Mouse (Mus musculus) liver, postnatal 0 days (tissue): Measurements from ENCODE around the gene Gm45140.

Experiments used
- CTCF ChIP-seq: sonication (generic); IDR thresholded peaks from 2 replicates; pipeline ENCODE4 v1.5.1; 2016; ENCODE audit warnings: antibody characterized with exemption, low read depth
- EP300 ChIP-seq: IDR thresholded peaks from 2 replicates; pipeline ENCODE4 v1.6.1; 2016; ENCODE audit warnings: antibody characterized with exemption, low read depth, mild to moderate bottlenecking

DNA sequence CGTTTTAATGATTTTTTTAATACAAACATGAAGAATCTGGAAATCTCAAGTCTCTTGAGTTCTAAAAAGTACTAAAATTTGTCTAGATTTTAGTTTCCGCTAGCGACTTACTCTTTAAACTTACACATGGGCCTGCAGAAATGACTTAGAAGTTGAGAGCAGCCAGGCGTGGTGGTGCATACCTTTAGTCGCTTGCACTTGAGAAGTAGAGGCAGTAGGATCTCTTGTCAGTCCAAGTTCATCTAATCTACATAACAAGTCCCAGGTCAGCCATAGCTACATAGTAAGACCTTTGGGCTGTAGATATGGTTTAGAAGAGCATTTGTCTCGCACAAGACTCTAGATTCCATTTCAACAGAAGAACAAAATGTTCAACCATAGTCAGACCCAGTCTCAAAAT lies 16.3 kb upstream of the Gm45140 start:
- TF ChIP-seq CTCF (no peak), EP300 (no peak)
